Mouse (Mus musculus) left cerebral cortex, adult 8-10 months (tissue): ENCODE measurements at regions not wholly inside any gene's neighbourhood (a gene's known extent, or its start where the extent isn't known, plus 50 kb on each side); places are given as distances from the start of the nearest gene placed in this dataset.

Source experiments
- DNase-seq, 2 experiments: peaks; one replicate each; pipeline ENCODE4 v3.0.0; 2022; ENCODE audit warnings: low spot score in 2 of 2

GRCm38 (mm10) chr17:47140969-47141842, 130.8 kb upstream of the Ubr2 start:
- peak in 1 of 2 experiments; percentile 83 for DNase-seq

GRCm38 (mm10) chr17:47140241-47140968, 130.0 kb upstream of the Ubr2 start:
- DNase-seq, result no peak

- DNase-seq, result peak; percentile 76 to 97
These were observed 129.4 kb upstream of the Ubr2 start for GRCm38 (mm10) chr17:47139730-47140231.

- no peak for DNase-seq
These were observed 128.8 kb upstream of the Ubr2 start for GRCm38 (mm10) chr17:47139171-47139617.

GRCm38 (mm10) chr17:47138174-47138573, 127.8 kb upstream of the Ubr2 start:
- DNase-seq, result no peak

GRCm38 (mm10) chr17:47135391-47135790, 125.0 kb upstream of the Ubr2 start:
- DNase-seq, result no peak

GRCm38 (mm10) chr17:47133785-47134184, 123.4 kb upstream of the Ubr2 start:
- no peak for DNase-seq

GRCm38 (mm10) chr17:47127571-47127970, 117.2 kb upstream of the Ubr2 start:
- no peak for DNase-seq

GRCm38 (mm10) chr17:47123576-47123975, 113.2 kb upstream of the Ubr2 start:
- no peak for DNase-seq

GRCm38 (mm10) chr17:47122221-47122620, 111.9 kb upstream of the Ubr2 start:
- DNase-seq, result no peak

- DNase-seq, result no peak
These were observed 107.7 kb upstream of the Ubr2 start for GRCm38 (mm10) chr17:47118010-47118409.

GRCm38 (mm10) chr17:47115754-47116153, 105.4 kb upstream of the Ubr2 start:
- DNase-seq, result no peak

GRCm38 (mm10) chr17:47115141-47115540, 104.8 kb upstream of the Ubr2 start:
- no peak for DNase-seq

GRCm38 (mm10) chr17:47114736-47115135, 104.4 kb upstream of the Ubr2 start:
- no peak for DNase-seq

- DNase-seq, result no peak
These were observed 102.3 kb upstream of the Ubr2 start for GRCm38 (mm10) chr17:47112556-47113225.

- DNase-seq, result no peak
These were observed 100.5 kb upstream of the Ubr2 start for GRCm38 (mm10) chr17:47110836-47111235.

- DNase-seq, result no peak
These were observed 94.0 kb upstream of the Ubr2 start for GRCm38 (mm10) chr17:47104328-47104727.

GRCm38 (mm10) chr17:47095191-47095590, 84.8 kb upstream of the Ubr2 start:
- DNase-seq, result no peak

GRCm38 (mm10) chr17:47092076-47092475, 81.7 kb upstream of the Ubr2 start:
- no peak for DNase-seq

GRCm38 (mm10) chr17:47089769-47090168, 79.4 kb upstream of the Ubr2 start:
- no peak for DNase-seq

- DNase-seq, result no peak
These were observed 58.9 kb upstream of the Ubr2 start for GRCm38 (mm10) chr17:47069206-47069605.
